Mouse (Mus musculus) heart, embryonic 11.5 days (tissue): ENCODE results near the gene D130043K22Rik. TPM values are rescaled to one million over a fixed set of nuclear protein-coding genes. Genes with fewer than 3 reads are reported as not detected.

ENCODE experiments used
- ATAC-seq: fragments of 200-750 bp; cut with Nextera tagmentation; replicated peaks from 2 replicates; pipeline ENCODE4 v1.8.0; 2017; ENCODE audit warnings: moderate library complexity; ENCODE audit not compliant: insufficient number of reproducible peaks, low FRiP score, low TSS enrichment
- H3K27ac ChIP-seq: fragments of 300-500 bp; sonication (generic); 2 replicates; pipeline ENCODE4 v1.5.1; 2014; ENCODE audit warnings: mild to moderate bottlenecking, low read depth, low read length
- H3K27me3 ChIP-seq: fragments of 300-500 bp; sonication (generic); 2 replicates; pipeline ENCODE4 v1.6.1; 2014; ENCODE audit warnings: mild to moderate bottlenecking, low read length, mixed read lengths; ENCODE audit not compliant: control insufficient read depth, insufficient read depth
- H3K36me3 ChIP-seq: fragments of 300-500 bp; sonication (generic); 2 replicates; pipeline ENCODE4 v1.6.1; 2014; ENCODE audit warnings: mild to moderate bottlenecking, low read length, moderate library complexity, mixed read lengths; ENCODE audit not compliant: control insufficient read depth, insufficient read depth
- H3K4me1 ChIP-seq: fragments of 300-500 bp; sonication (generic); 2 replicates; pipeline ENCODE4 v1.6.1; 2014; ENCODE audit warnings: low read length; ENCODE audit not compliant: control insufficient read depth, insufficient read depth
- H3K4me2 ChIP-seq: fragments of 300-500 bp; sonication (generic); 2 replicates; pipeline ENCODE4 v1.6.1; 2014; ENCODE audit warnings: mild to moderate bottlenecking, moderate library complexity
- H3K4me3 ChIP-seq: fragments of 300-500 bp; sonication (generic); 2 replicates; pipeline ENCODE4 v1.5.1; 2014; ENCODE audit warnings: low read depth, low read length
- H3K9ac ChIP-seq: fragments of 300-500 bp; sonication (generic); 2 replicates; pipeline ENCODE4 v1.6.1; 2014; ENCODE audit warnings: mild to moderate bottlenecking, low read depth, low read length, moderate library complexity
- H3K9me3 ChIP-seq: fragments of 300-500 bp; sonication (generic); replicated peaks from 2 replicates; pipeline ENCODE4 v1.6.1; 2016; ENCODE audit warnings: low read length; ENCODE audit not compliant: control insufficient read depth
- WGBS: fragments of 180-500 bp; shearing (Covaris S2); extraction: QIAGEN DNeasy Blood & Tissue Kit; methylation state at CpG from one replicate; pipeline ENCODE4 v1.1.7; 2014; ENCODE audit not compliant: insufficient replicate concordance; 5-methylcytosine and 5-hydroxymethylcytosine counted together
- polyA plus RNA-seq: library from polyadenylated mRNA; unstranded; fragments of >200 nt; fragmentation: Nextera tagmentation; extraction: Ambion mirVana; gene quantifications from 2 replicates; pipeline ENCODE4 v1.2.1, GENCODE M21; 2014

D130043K22Rik gene
- polyA plus RNA-seq, 1 experiment from 2014 or later: not detected

- Histone ChIP-seq H3K27ac (no peak overlapping the region), H3K4me3 (no peak overlapping the region), H3K4me2 (no peak overlapping the region), H3K9me3 (no peaks in the 10 kb centered on the region), H3K36me3 (0 out of 2 replicates have a peak, but pooled peaks cover 2% of the 10 kb centered on the region), H3K4me1 (0 out of 2 replicates have a peak, but pooled peaks cover under 1% of the 10 kb centered on the region), H3K27me3 (no peaks in the 10 kb centered on the region), H3K9ac (no peak overlapping the region)
- 24% methylated on average over 5 of the region's 5 CpGs for WGBS
- no peak; the same call in 1 of the 2 replicates for ATAC-seq
Measured at GRCm38 (mm10) chr13:24920333-24920977, 75.5 kb downstream of the D130043K22Rik start.

DNA sequence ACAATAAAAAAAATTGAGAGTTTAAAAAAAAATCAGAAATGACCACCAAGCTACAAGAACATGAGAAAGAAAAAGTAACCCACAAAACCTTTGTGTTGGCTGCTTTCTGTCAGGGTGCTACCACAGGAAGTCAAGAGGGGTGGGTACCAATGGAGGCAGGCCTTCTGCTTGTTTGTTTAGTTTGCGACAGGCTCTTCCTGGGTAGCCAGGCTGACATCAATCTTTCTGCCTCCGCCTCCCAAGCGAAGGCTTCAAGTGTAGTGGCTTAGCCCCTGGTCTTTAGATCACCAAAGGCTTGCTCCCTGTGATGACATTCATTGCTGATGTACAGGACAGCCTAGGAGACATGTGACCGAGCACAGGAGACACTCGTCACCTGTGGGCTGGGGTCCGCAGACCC, 76.3 kb downstream of the D130043K22Rik start:
- H3K27ac ChIP-seq: no peak overlapping the region
- 69% methylated on average over 6 of the region's 6 CpGs for WGBS
- 0 out of 2 replicates have a peak, but pooled peaks cover 2% of the 10 kb centered on the region for H3K36me3 ChIP-seq
- H3K4me2 ChIP-seq: no peak overlapping the region
- no peaks in the 10 kb centered on the region for H3K27me3 ChIP-seq
- H3K9me3 ChIP-seq: no peaks in the 10 kb centered on the region
- no peak overlapping the region for H3K4me3 ChIP-seq
- no peak overlapping the region for H3K9ac ChIP-seq
- no peaks in the 10 kb centered on the region for H3K4me1 ChIP-seq
- no peak for ATAC-seq

GRCm38 (mm10) chr13:24923991-24924390, 79.1 kb downstream of the D130043K22Rik start:
- WGBS: 87% methylated on average over 5 of the region's 5 CpGs
- ATAC-seq: no peak
- H3K36me3 ChIP-seq: 0 out of 2 replicates have a peak, but pooled peaks cover 2% of the 10 kb centered on the region

DNA sequence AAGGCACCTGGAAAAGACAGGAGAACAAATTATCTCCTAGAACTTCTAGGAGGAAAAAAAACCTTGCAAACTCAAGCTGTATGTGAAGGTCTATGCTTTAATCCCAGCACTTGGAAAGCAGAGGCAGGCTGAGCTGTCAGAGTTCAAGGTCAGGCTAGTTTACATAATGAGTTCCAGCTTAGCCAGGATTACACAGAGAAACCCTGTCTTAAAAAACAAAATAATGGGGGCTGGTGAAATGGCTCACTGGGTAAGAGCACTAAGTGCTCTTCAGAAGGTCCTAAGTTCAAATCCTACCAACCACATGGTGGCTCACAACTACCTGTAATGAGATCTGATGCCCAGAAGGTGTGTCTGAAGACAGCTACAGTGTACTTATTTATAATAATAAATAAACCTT, 85.7 kb downstream of the D130043K22Rik start:
- Histone ChIP-seq H3K4me2 (no peak overlapping the region), H3K9me3 (no peaks in the 10 kb centered on the region), H3K9ac (no peak overlapping the region), H3K27me3 (no peaks in the 10 kb centered on the region), H3K36me3 (no peaks in the 10 kb centered on the region), H3K4me3 (no peak overlapping the region), H3K27ac (no peak overlapping the region), H3K4me1 (no peaks in the 10 kb centered on the region)
- ATAC-seq: no peak

More at GRCm38 (mm10) chr13:24923991-24924390, 79.1 kb downstream of the D130043K22Rik start:
- Histone ChIP-seq H3K9me3 (no peaks in the 10 kb centered on the region), H3K27ac (no peak overlapping the region), H3K4me2 (no peak overlapping the region), H3K4me3 (no peak overlapping the region), H3K27me3 (no peaks in the 10 kb centered on the region), H3K9ac (no peak overlapping the region), H3K4me1 (no peaks in the 10 kb centered on the region)

DNA sequence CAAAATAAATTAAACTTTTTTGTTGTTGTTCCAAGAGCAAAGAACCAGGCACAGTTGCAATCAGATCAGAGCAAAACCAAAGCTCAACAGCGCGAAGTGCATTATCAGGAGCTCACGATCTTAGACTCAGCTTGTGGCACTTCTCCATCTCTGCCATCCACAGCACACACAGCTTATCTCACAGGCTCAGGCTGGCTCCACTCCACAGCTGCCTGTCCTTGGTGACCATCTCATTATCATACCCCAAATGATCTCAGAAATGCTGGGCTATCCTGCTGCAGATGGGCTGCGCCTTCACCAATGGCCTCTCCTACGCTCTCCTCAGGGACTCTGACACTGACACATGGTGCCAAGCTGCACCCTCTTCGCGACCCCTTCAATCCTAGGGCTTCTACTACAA, 88.3 kb downstream of the D130043K22Rik start:
- no peaks in the 10 kb centered on the region; the same call in 1 of the 2 replicates for H3K4me1 ChIP-seq
- WGBS: 72% methylated on average over 7 of the region's 7 CpGs
- no peak overlapping the region for H3K27ac ChIP-seq
- ATAC-seq: no peak
- H3K4me3 ChIP-seq: no peak overlapping the region
- H3K36me3 ChIP-seq: no peaks in the 10 kb centered on the region
- H3K4me2 ChIP-seq: no peak overlapping the region
- no peak overlapping the region for H3K9ac ChIP-seq
- H3K9me3 ChIP-seq: no peaks in the 10 kb centered on the region
- H3K27me3 ChIP-seq: no peaks in the 10 kb centered on the region

DNA sequence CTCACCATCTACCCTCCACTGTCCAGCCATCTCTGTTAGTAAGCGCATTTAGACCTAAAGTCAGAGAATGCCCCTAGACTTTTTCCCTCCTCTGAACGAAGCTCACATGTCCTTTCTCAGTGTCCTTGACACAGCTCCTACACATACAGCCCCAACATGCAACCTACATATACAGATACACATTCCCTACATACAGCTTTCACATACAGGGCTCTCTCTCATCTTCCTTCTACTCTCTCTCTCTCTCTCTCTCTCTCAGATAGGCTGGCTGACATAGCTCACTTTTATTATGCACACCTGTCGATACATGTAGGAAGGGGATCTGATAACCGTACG, 91.8 kb downstream of the D130043K22Rik start:
- Histone ChIP-seq H3K9ac (peak overlapping the region; percentile 93), H3K4me1 (no peaks in the 10 kb centered on the region; the same call in 1 of the 2 replicates), H3K9me3 (no peaks in the 10 kb centered on the region), H3K27me3 (no peaks in the 10 kb centered on the region), H3K36me3 (no peaks in the 10 kb centered on the region), H3K4me2 (peak overlapping the region; percentile 83), H3K4me3 (peak overlapping the region; percentile 89), H3K27ac (no peak overlapping the region)
- WGBS: 41% methylated on average over 5 of the region's 5 CpGs
- no peak for ATAC-seq

DNA sequence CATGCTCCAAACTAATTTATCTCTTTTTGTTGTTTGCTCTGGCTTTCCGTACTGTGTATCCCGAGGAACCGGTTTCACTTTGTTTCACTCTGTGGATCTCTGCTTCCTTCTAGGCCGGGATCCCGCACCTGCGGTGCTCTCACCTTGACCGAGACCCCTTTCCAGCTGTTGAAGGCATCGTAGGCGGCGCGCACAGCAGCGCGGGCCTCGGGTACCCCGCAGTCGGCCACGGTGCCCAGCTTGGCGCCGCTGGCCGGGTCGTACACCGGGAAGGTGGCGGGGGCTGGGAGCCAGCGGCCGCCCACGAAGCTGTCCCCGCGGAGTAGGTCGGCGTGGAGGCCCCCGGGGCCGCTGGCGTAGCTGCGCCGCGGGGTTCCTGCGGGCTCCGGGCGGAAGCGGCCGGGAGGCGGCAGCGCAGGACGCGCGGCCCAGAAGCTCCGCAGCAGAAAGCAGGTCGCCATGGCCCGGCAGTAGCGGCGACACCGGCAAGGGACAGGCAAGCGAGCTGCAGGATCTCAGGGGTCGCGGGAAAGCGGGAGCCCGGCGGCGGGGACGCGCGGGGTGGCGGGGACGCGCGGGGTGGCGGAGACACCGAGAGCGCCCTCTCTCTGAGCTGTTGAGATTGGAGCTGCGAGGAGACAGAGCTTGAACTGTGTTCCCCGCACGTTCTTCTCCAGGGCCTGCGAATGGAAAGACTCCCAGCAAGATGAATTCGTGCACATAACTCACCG, 92.3 kb downstream of the D130043K22Rik start, which contains the start of gene Aldh5a1:
Gene Aldh5a1 (minus strand): TSS at position 554 of the 731 bp plus-strand sequence.
- 1% methylated on average over 75 of the region's 75 CpGs for WGBS
- Histone ChIP-seq H3K27ac (peak within 1 kb of the TSS; percentile 7; the same call in 1 of the 2 replicates), H3K9ac (peak within 1 kb of the TSS; percentile 93), H3K27me3 (no peaks in the 10 kb centered on the region), H3K4me2 (peak within 1 kb of the TSS; percentile 83), H3K36me3 (no peaks in the 10 kb centered on the region), H3K4me3 (peak within 1 kb of the TSS; percentile 89), H3K9me3 (no peaks in the 10 kb centered on the region), H3K4me1 (no peaks in the 10 kb centered on the region; the same call in 1 of the 2 replicates)
- ATAC-seq: peak; percentile 64

- Histone ChIP-seq H3K9me3 (no peaks in the 10 kb centered on the region), H3K36me3 (no peaks in the 10 kb centered on the region), H3K4me1 (no peaks in the 10 kb centered on the region; the same call in 1 of the 2 replicates), H3K9ac (peak overlapping the region; percentile 93), H3K27ac (no peak overlapping the region), H3K4me2 (peak overlapping the region; percentile 83), H3K4me3 (peak overlapping the region; percentile 89), H3K27me3 (no peaks in the 10 kb centered on the region)
- 0 out of 2 replicates have a peak, but pooled peaks have one; percentile 3 for ATAC-seq
- WGBS: 18% methylated on average over 12 of the region's 12 CpGs
Measured at GRCm38 (mm10) chr13:24937839-24938166, 92.9 kb downstream of the D130043K22Rik start.
